ENCODE assay signal across 7 mouse cellular contexts in genomic region chr10:21991986-21992833, GRCm38 (mm10).
DNase-seq lines count a peak whose midpoint lies in the region; ATAC-seq and TF ChIP-seq lines count a peak whose summit lies in the region.

No protein-coding gene starts in this region.

- H3K27me3 ChIP-seq in ES-Bruce4 (ENCODE audit: control insufficient read depth, insufficient read depth, low read length, poor library complexity, severe bottlenecking), result no peaks in the 10 kb centered on the region
- H3K27me3 ChIP-seq in forebrain, embryonic 12.5 days, result peaks cover 27% of the 10 kb centered on the region
- H3K27me3 ChIP-seq in hindbrain, embryonic 11.5 days (ENCODE audit: control insufficient read depth, insufficient read depth, low read length), result peaks cover 15% of the 10 kb centered on the region
- no peaks in the 10 kb centered on the region for H3K27me3 ChIP-seq in limb, embryonic 11.5 days (ENCODE audit: control insufficient read depth, insufficient read depth, low read length)
- H3K27me3 ChIP-seq in midbrain, embryonic 11.5 days (ENCODE audit: control insufficient read depth, insufficient read depth, low read length), result peaks cover 14% of the 10 kb centered on the region
- no peaks in the 10 kb centered on the region for H3K27me3 ChIP-seq in stomach, embryonic 15.5 days (replicated peaks)

- H3K27ac ChIP-seq in ES-Bruce4 (ENCODE audit: insufficient read depth, low read length), result peak overlapping the region; percentile 78
- H3K27ac ChIP-seq in forebrain, embryonic 12.5 days, result no peak overlapping the region
- H3K27ac ChIP-seq in hindbrain, embryonic 11.5 days (ENCODE audit: low read depth, low read length), result no peak overlapping the region
- no peak overlapping the region for H3K27ac ChIP-seq in limb, embryonic 11.5 days (replicated peaks; ENCODE audit: low read depth, low read length)
- no peak overlapping the region for H3K27ac ChIP-seq in midbrain, embryonic 11.5 days (ENCODE audit: low read depth, low read length)
- H3K27ac ChIP-seq in stomach, embryonic 15.5 days, result peak overlapping the region; percentile 69; the same call in 1 of the 2 replicates

- TF ChIP-seq EP300 in ES-Bruce4 (IDR thresholded peaks at IDR 0.05; ENCODE audit: insufficient read depth, low read depth, low read length), result 0 out of 2 replicates have a peak, but pooled peaks have one; percentile 40

- DNase-seq in A20 (ENCODE audit: low read depth, low spot score), result peak; percentile 17
- DNase-seq in hindbrain, embryonic 11.5 days (ENCODE audit: low spot score), result peak; percentile 17
- DNase-seq in limb, embryonic 11.5 days (ENCODE audit: low spot score), result no peak
- peak; percentile 94 for DNase-seq in midbrain, embryonic 11.5 days (ENCODE audit: low spot score, missing footprints)

- no peak for ATAC-seq in forebrain, embryonic 12.5 days (ENCODE audit: low FRiP score)
- no peak for ATAC-seq in hindbrain, embryonic 11.5 days (ENCODE audit: low FRiP score)
- no peak for ATAC-seq in limb, embryonic 11.5 days (ENCODE audit: insufficient number of reproducible peaks, low FRiP score, low TSS enrichment, low read depth)
- ATAC-seq in midbrain, embryonic 11.5 days (ENCODE audit: low FRiP score), result no peak
- ATAC-seq in stomach, embryonic 15.5 days (ENCODE audit: insufficient read depth, low FRiP score, low read depth), result no peak

- peak overlapping the region; percentile 58 for H3K4me3 ChIP-seq in ES-Bruce4 (ENCODE audit: low read depth, low read length)
- peak overlapping the region; percentile 63 for H3K4me3 ChIP-seq in forebrain, embryonic 12.5 days (replicated peaks)
- peak overlapping the region; percentile 64 for H3K4me3 ChIP-seq in hindbrain, embryonic 11.5 days (ENCODE audit: low read depth, low read length)
- peak overlapping the region; percentile 50; the same call in 1 of the 2 replicates for H3K4me3 ChIP-seq in limb, embryonic 11.5 days (ENCODE audit: low read depth, low read length)
- no peak overlapping the region; the same call in 1 of the 2 replicates for H3K4me3 ChIP-seq in midbrain, embryonic 11.5 days (ENCODE audit: low read depth, low read length)
- peak overlapping the region; percentile 77 for H3K4me3 ChIP-seq in stomach, embryonic 15.5 days (replicated peaks)

- H3K9ac ChIP-seq in ES-Bruce4 (ENCODE audit: low read depth, poor library complexity, severe bottlenecking), result peak overlapping the region; percentile 94
- no peak overlapping the region for H3K9ac ChIP-seq in forebrain, embryonic 12.5 days
- H3K9ac ChIP-seq in hindbrain, embryonic 11.5 days (ENCODE audit: low read depth, low read length), result no peak overlapping the region
- no peak overlapping the region for H3K9ac ChIP-seq in limb, embryonic 11.5 days (ENCODE audit: low read length)
- H3K9ac ChIP-seq in midbrain, embryonic 11.5 days (ENCODE audit: low read length), result no peak overlapping the region
- H3K9ac ChIP-seq in stomach, embryonic 15.5 days, result no peak overlapping the region

- TF ChIP-seq CTCF in ES-Bruce4 (IDR thresholded peaks at IDR 0.05; ENCODE audit: low read depth, low read length), result no peak

- H3K9me3 ChIP-seq in ES-Bruce4 (replicated peaks; ENCODE audit: control insufficient read depth, insufficient read depth, low read length, poor library complexity, severe bottlenecking), result no peaks in the 10 kb centered on the region
- H3K9me3 ChIP-seq in forebrain, embryonic 12.5 days, result no peaks in the 10 kb centered on the region
- H3K9me3 ChIP-seq in hindbrain, embryonic 11.5 days (ENCODE audit: control insufficient read depth, low read length), result no peaks in the 10 kb centered on the region
- H3K9me3 ChIP-seq in limb, embryonic 11.5 days (ENCODE audit: control insufficient read depth, low read length), result no peaks in the 10 kb centered on the region
- no peaks in the 10 kb centered on the region for H3K9me3 ChIP-seq in midbrain, embryonic 11.5 days (ENCODE audit: control insufficient read depth, low read length)
- no peaks in the 10 kb centered on the region for H3K9me3 ChIP-seq in stomach, embryonic 15.5 days

- H3K36me3 ChIP-seq in ES-Bruce4 (ENCODE audit: control insufficient read depth, insufficient read depth, low read length, poor library complexity, severe bottlenecking), result peaks cover 21% of the 10 kb centered on the region
- peaks cover 6% of the 10 kb centered on the region; the same call in 1 of the 2 replicates for H3K36me3 ChIP-seq in forebrain, embryonic 12.5 days (replicated peaks)
- no peaks in the 10 kb centered on the region for H3K36me3 ChIP-seq in hindbrain, embryonic 11.5 days (ENCODE audit: control insufficient read depth, insufficient read depth, low read length)
- no peaks in the 10 kb centered on the region for H3K36me3 ChIP-seq in limb, embryonic 11.5 days (ENCODE audit: control insufficient read depth, insufficient read depth, low read length)
- no peaks in the 10 kb centered on the region for H3K36me3 ChIP-seq in midbrain, embryonic 11.5 days (ENCODE audit: control insufficient read depth, insufficient read depth, low read length)
- H3K36me3 ChIP-seq in stomach, embryonic 15.5 days, result no peaks in the 10 kb centered on the region

- H3K4me2 ChIP-seq in forebrain, embryonic 12.5 days, result peak overlapping the region; percentile 79
- peak overlapping the region; percentile 92 for H3K4me2 ChIP-seq in hindbrain, embryonic 11.5 days (replicated peaks; ENCODE audit: low read depth, low read length)
- peak overlapping the region; percentile 66 for H3K4me2 ChIP-seq in limb, embryonic 11.5 days (ENCODE audit: low read depth, severe bottlenecking)
- peak overlapping the region; percentile 87 for H3K4me2 ChIP-seq in midbrain, embryonic 11.5 days
- peak overlapping the region; percentile 90 for H3K4me2 ChIP-seq in stomach, embryonic 15.5 days

- peaks cover 2% of the 10 kb centered on the region for H3K4me1 ChIP-seq in ES-Bruce4 (ENCODE audit: control insufficient read depth, insufficient read depth, low read length)
- H3K4me1 ChIP-seq in forebrain, embryonic 12.5 days, result peaks cover 16% of the 10 kb centered on the region
- no peaks in the 10 kb centered on the region for H3K4me1 ChIP-seq in hindbrain, embryonic 11.5 days (replicated peaks; ENCODE audit: control insufficient read depth, insufficient read depth, low read length)
- no peaks in the 10 kb centered on the region for H3K4me1 ChIP-seq in limb, embryonic 11.5 days (ENCODE audit: control insufficient read depth, insufficient read depth, low read length)
- H3K4me1 ChIP-seq in midbrain, embryonic 11.5 days (ENCODE audit: control insufficient read depth, insufficient read depth, low read length), result peaks cover 8% of the 10 kb centered on the region; the same call in 1 of the 2 replicates
- peaks cover 9% of the 10 kb centered on the region; the same call in 1 of the 2 replicates for H3K4me1 ChIP-seq in stomach, embryonic 15.5 days

- TF ChIP-seq POLR2A in ES-Bruce4 (IDR thresholded peaks at IDR 0.05; ENCODE audit: insufficient read depth, low read length), result no peak

- whole genome bisulfite sequencing in forebrain, embryonic 12.5 days, result 13% methylated on average over 17 of the region's 17 CpGs
- WGBS in hindbrain, embryonic 11.5 days, result 20% methylated on average over 17 of the region's 17 CpGs
- 19% methylated on average over 17 of the region's 17 CpGs for WGBS in limb, embryonic 11.5 days
- 15% methylated on average over 17 of the region's 17 CpGs for WGBS in midbrain, embryonic 11.5 days
- 25% methylated on average over 17 of the region's 17 CpGs for WGBS in stomach, embryonic 15.5 days

Comparison
In these comparisons a context has a peak if more than half of its experiments do, and no peak if none do; other contexts are left out.
1. H3K27ac ChIP-seq: peak in ES-Bruce4 (single experiment) and stomach, embryonic 15.5 days (single experiment); none in forebrain, embryonic 12.5 days (single experiment), hindbrain, embryonic 11.5 days (single experiment), limb, embryonic 11.5 days (single experiment) and midbrain, embryonic 11.5 days (single experiment).
2. Peak in every context shown above with its lines, with median percentiles within 50 percentile points of each other: H3K4me2 ChIP-seq.